Mouse (Mus musculus) liver, embryonic 14.5 days (tissue): ENCODE results near the gene Rgn. TPM values are rescaled to one million over a fixed set of nuclear protein-coding genes. Genes with fewer than 3 reads are reported as not detected.
A peak's percentile ranks its signal among the peaks of the same experiment; 100 is the strongest.

Experiments
- ATAC-seq: fragments of 200-750 bp; cut with Nextera tagmentation; 2 replicates; pipeline ENCODE4 v1.8.0; 2017; ENCODE audit warnings: moderate number of reproducible peaks, mild to moderate bottlenecking, moderate library complexity; ENCODE audit not compliant: insufficient read depth
- DNase-seq, 3 experiments: peaks; one replicate each; pipeline ENCODE4 v3.0.0-alpha.2; 2012 to 2013; ENCODE audit warnings: low read depth in 3 of 3, low spot score in 3 of 3
- H3K27ac ChIP-seq: fragments of 300-500 bp; sonication (generic); 2 replicates; pipeline ENCODE4 v1.5.1; 2014; ENCODE audit warnings: moderate library complexity, mild to moderate bottlenecking, control low read depth, inconsistent platforms
- H3K27me3 ChIP-seq: fragments of 300-500 bp; sonication (generic); 2 replicates; pipeline ENCODE4 v1.6.1; 2014; ENCODE audit warnings: mild to moderate bottlenecking, low read length, moderate library complexity; ENCODE audit not compliant: control insufficient read depth, insufficient read depth
- H3K36me3 ChIP-seq: fragments of 300-500 bp; sonication (generic); replicated peaks from 2 replicates; pipeline ENCODE4 v1.6.1; 2014; ENCODE audit warnings: low read depth; ENCODE audit not compliant: control insufficient read depth, insufficient read depth
- H3K4me1 ChIP-seq, 2 experiments: fragments of 200-500 bp in 1 of 2; fragments of 300-500 bp in 1 of 2; sonication (generic) in 1 of 2; replicated peaks; 2 replicates each; pipeline ENCODE4 v1.6.1; 2012 to 2014; ENCODE audit warnings: antibody characterized with exemption in 1 of 2, inconsistent platforms in 1 of 2, low read length in 1 of 2; ENCODE audit not compliant: control insufficient read depth in 2 of 2, insufficient read depth in 2 of 2
- H3K4me2 ChIP-seq: fragments of 300-500 bp; sonication (generic); 2 replicates; pipeline ENCODE4 v1.6.1; 2014; ENCODE audit warnings: low read depth, mild to moderate bottlenecking, control low read depth, moderate library complexity
- H3K4me3 ChIP-seq, 2 experiments: fragments of 200-500 bp in 1 of 2; fragments of 300-500 bp in 1 of 2; sonication (generic) in 1 of 2; 2 replicates each; pipeline ENCODE4 v1.5.1; 2012 to 2014; ENCODE audit warnings: low read depth in 2 of 2, low read length in 2 of 2, mild to moderate bottlenecking in 2 of 2, control low read depth in 1 of 2, inconsistent platforms in 1 of 2, moderate library complexity in 1 of 2; ENCODE audit not compliant: insufficient read depth in 1 of 2
- H3K9ac ChIP-seq: fragments of 300-500 bp; sonication (generic); replicated peaks from 2 replicates; pipeline ENCODE4 v1.6.1; 2014; ENCODE audit warnings: mild to moderate bottlenecking, control low read depth, moderate library complexity
- H3K9me3 ChIP-seq: fragments of 300-500 bp; sonication (generic); 2 replicates; pipeline ENCODE4 v1.6.1; 2016; ENCODE audit warnings: low read length, mixed read lengths; ENCODE audit not compliant: control insufficient read depth
- CTCF ChIP-seq: IDR thresholded peaks from 2 replicates; pipeline ENCODE4 v1.5.1; 2016; ENCODE audit warnings: antibody characterized with exemption, low read depth, control low read depth
- EP300 ChIP-seq: IDR thresholded peaks from 2 replicates; pipeline ENCODE4 v1.6.1; 2016; ENCODE audit warnings: antibody characterized with exemption, low read depth
- WGBS: fragments of 180-500 bp; shearing (Covaris S2); extraction: QIAGEN DNeasy Blood & Tissue Kit; methylation state at CpG from one replicate; pipeline ENCODE4 v1.1.7; 2014; ENCODE audit not compliant: insufficient replicate concordance; 5-methylcytosine and 5-hydroxymethylcytosine counted together
- polyA plus RNA-seq, 2 experiments: library from polyadenylated mRNA; depleted of rRNA in 1 of 2; stranded (reverse) in 1 of 2; unstranded in 1 of 2; fragments of >200 nt; fragmentation: Nextera tagmentation in 1 of 2; extraction: Ambion mirVana in 1 of 2; gene quantifications; 2 replicates each; pipeline versions ENCODE4 v1.2.1 to v1.2.3; 2012 to 2014

The Rgn gene
- polyA plus RNA-seq, 2 experiments, result 79.6 to 162 TPM

DNA sequence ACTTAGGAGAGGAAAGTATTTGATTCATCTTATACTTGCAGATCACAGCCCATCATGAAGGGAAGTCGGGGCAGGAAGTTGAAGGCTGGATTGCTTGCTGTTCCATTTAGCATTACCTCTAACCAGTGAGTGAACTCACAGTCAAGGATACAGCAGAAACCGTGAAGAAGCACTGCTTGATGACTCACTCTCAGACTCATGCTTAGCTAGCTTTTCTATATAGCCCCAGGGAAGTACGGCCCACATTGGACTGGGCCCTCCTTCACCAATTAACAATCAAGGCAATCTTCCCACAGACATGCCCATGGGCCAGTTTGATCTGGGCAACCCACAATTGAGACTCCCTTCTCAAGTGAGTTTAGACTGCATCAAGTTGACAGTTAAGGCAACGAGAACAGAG, 14.4 kb downstream of the Rgn start:
- Histone ChIP-seq H3K27ac (no peak overlapping the region), H3K4me1 (no peaks in the 10 kb centered on the region), H3K9ac (no peak overlapping the region), H3K4me2 (no peak overlapping the region), H3K36me3 (no peaks in the 10 kb centered on the region), H3K27me3 (no peaks in the 10 kb centered on the region), H3K4me3 (no peak overlapping the region), H3K9me3 (no peaks in the 10 kb centered on the region)
- TF ChIP-seq EP300, result no peak
- TF ChIP-seq CTCF, result no peak
- DNase-seq (no peak), ATAC-seq (no peak)
- WGBS, result 39% methylated on average over 4 of the region's 4 CpGs

DNA sequence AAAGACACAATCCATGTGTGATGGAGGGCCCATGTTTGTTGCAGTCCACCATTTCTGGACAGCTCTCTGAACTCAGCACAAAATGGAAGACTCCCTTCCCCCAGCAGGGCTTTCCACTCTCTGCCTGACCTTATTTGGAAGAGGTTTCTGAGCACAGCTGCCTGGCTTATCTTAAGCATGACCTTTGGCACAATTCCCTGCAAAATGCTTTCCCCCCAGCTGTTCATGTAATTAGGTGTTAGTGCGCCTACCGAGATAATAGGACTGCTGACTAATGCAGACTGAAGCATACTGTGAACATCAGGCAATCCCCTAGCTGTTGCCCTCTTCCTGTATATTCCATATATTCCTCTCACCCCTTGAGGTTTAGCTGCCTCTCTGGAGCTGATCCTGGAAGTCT, 21.4 kb downstream of the Rgn start:
- WGBS, result 27% methylated on average over 2 of the region's 2 CpGs
- ATAC-seq, result peak; percentile 72
- Histone ChIP-seq H3K36me3 (no peaks in the 10 kb centered on the region), H3K9ac (no peak overlapping the region), H3K27ac (no peak overlapping the region), H3K9me3 (no peaks in the 10 kb centered on the region), H3K4me2 (no peak overlapping the region), H3K4me3 (no peak overlapping the region), H3K27me3 (no peaks in the 10 kb centered on the region), H3K4me1 (peaks cover 0 to 25% of the 10 kb centered on the region in 2 experiments; a peak in 2 of 4 replicates)
- DNase-seq, result peak in 2 of 3 experiments; percentile 47
- no peak for TF ChIP-seq CTCF
- no peak for TF ChIP-seq EP300

DNA sequence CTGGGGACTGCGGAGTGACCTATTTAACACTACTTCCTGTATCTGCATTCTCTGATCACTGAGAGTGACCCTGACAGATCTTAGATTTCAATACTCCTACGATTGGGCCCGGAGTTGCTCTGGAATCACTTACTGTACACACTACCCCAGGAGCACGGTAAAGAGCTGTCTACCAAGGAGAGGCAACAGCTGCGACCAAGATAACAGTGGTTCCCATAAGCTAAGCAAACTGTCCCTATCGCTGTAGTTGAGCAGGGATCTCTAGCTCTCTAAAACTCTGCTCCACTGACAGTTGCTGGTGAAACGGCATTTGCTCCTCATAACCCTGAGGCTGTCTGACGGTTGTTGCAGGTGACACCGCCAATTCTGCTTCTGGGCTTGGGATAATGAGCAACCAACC, 23.1 kb downstream of the Rgn start:
- ATAC-seq, result peak; percentile 50; the same call in 1 of the 2 replicates
- peaks cover 0 to 25% of the 10 kb centered on the region in 2 experiments; a peak in 2 of 4 replicates for H3K4me1 ChIP-seq
- no peak overlapping the region for H3K9ac ChIP-seq
- no peak overlapping the region for H3K4me3 ChIP-seq
- 42% methylated on average over 9 of the region's 9 CpGs for WGBS
- TF ChIP-seq EP300, result no peak
- no peak for TF ChIP-seq CTCF
- no peaks in the 10 kb centered on the region for H3K9me3 ChIP-seq
- no peaks in the 10 kb centered on the region for H3K36me3 ChIP-seq
- no peaks in the 10 kb centered on the region for H3K27me3 ChIP-seq
- no peak overlapping the region for H3K4me2 ChIP-seq
- no peak overlapping the region for H3K27ac ChIP-seq
- DNase-seq, result no peak

DNA sequence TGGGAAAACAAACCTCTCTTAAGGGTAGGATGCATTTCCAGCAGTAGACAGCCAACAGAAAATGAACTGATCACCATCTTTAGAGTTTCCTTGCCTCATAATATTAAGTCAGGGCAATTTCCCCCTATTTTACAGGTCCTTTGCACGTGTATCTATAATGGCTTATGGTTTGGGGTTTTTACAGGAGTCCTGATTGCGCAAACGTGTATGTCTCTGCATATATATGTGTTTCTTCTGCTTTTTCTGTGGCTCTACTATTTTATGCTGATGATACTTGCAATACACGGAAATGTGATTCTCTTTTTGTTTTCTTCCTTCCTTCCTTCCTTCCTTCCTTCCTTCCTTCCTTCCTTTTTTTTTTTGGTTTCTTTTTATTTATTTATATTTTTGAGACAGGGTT, 24.3 kb downstream of the Rgn start:
- H3K27me3 ChIP-seq, result no peaks in the 10 kb centered on the region
- 55% methylated on average over 4 of the region's 4 CpGs for WGBS
- H3K4me2 ChIP-seq, result no peak overlapping the region
- H3K4me3 ChIP-seq, result no peak overlapping the region
- H3K9ac ChIP-seq, result no peak overlapping the region
- peaks cover 0 to 25% of the 10 kb centered on the region in 2 experiments; a peak in 2 of 4 replicates for H3K4me1 ChIP-seq
- H3K9me3 ChIP-seq, result no peaks in the 10 kb centered on the region
- no peak overlapping the region for H3K27ac ChIP-seq
- no peaks in the 10 kb centered on the region for H3K36me3 ChIP-seq
- no peak for ATAC-seq
- no peak for TF ChIP-seq EP300
- no peak for TF ChIP-seq CTCF
- no peak for DNase-seq

DNA sequence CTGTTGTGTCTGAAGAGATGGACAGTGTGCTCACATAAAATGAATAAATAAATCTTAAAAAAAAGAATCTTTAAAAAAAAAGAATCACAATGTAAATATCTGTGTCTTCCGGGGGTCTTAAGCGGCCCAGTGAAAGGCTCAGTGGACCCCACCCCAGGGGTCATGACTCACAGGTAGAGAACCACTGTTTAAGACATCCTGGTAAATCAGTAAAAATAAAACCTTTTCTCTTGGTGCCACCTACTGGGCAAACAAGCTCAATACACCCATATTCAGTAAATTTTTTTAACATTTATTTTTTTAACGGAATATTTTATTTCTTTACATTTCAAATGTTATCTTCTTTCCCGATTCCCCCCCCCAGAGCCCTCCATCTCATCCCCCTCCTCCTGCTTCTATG, 38.4 kb downstream of the Rgn start:
- Histone ChIP-seq H3K9ac (no peak overlapping the region), H3K9me3 (no peaks in the 10 kb centered on the region), H3K36me3 (no peaks in the 10 kb centered on the region), H3K4me2 (no peak overlapping the region), H3K27ac (no peak overlapping the region), H3K27me3 (no peaks in the 10 kb centered on the region), H3K4me1 (no peaks in the 10 kb centered on the region), H3K4me3 (no peak overlapping the region)
- no peak for ATAC-seq
- DNase-seq, result no peak
- TF ChIP-seq CTCF (peak; percentile 32), EP300 (no peak)
- WGBS, result 12% methylated on average over 4 of the region's 4 CpGs
